Mouse (Mus musculus) cerebellum, postnatal 4 days (tissue): ENCODE measurements at regions not wholly inside any gene's neighbourhood (a gene's known extent, or its start where the extent isn't known, plus 50 kb on each side); places are given as distances from the start of the nearest gene placed in this dataset.

Experiments used
- DNase-seq, 2 experiments: peaks; one replicate each; pipeline ENCODE4 v3.0.0; 2022; ENCODE audit warnings: low spot score in 2 of 2, mixed read lengths in 1 of 2

DNA sequence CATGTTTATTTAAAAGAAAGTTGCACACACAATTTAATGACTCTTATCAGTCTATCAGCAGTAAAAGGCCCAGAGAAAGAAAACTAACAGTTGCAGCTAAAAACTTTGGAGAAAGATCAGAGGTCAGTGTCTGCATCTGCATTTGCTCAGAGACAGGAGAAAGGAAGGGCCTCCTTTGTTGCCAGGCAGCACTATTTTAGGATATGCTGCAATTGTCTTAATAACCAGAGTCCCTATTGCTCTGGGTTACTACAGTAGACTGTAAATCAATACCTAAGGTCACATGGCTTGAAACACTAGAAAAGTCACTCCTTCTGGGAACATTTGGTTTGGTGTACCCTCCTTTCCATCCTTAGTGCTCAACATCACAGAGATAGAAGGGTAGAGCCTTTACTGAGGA, 175.7 kb downstream of the Hdgfl1 start:
- no peak for DNase-seq

DNA sequence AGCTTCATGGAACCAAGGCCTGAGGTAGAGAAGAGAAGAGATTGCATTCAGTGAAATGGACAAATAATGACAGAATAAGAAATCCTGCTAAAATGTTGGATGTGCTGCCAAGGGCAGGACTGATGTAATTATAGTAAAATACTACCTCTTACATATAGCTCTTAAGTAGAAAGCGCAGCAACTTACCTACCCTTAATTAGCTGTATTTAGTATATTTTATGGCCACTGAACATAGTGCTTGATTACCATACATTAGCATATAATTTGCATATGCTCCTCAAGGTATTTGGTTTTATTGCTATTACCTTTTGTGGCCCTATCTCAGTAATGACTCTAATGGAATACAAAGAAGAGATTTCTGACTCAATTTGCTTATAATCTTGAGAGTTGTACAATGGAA, 176.2 kb downstream of the Hdgfl1 start:
- no peak for DNase-seq

DNA sequence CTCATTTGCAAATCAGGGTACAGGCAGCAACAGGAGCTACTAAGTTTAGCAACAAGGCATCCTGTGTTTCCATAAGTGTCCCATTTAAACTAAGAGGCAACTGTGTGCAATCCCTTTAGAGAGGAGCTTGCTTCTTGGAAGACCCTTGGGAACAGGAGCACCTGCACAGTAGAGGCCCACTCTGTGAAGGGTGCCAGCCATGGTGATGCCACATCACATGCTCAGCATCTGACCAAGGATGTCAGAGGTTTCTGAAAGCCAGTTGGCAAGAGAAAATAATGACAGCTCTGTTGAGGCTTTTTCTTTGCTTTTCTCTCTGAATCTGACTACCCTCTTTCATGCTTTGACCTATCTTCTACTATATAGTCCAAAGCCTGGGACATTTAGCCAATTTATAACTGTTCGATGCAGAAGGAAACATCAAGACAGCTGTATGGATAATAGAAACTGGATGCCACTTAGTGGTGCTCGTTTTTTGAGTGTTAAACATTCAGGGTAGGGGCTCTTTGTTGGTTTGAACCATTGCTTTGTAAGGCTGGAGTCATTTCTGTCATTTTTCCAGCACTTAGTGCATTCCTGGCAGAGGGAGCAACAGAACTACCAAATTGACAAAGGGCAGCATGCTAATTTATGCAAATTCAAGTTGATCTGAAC, 193.9 kb downstream of the Hdgfl1 start:
- peak in 1 of 2 experiments; percentile 5 for DNase-seq

DNA sequence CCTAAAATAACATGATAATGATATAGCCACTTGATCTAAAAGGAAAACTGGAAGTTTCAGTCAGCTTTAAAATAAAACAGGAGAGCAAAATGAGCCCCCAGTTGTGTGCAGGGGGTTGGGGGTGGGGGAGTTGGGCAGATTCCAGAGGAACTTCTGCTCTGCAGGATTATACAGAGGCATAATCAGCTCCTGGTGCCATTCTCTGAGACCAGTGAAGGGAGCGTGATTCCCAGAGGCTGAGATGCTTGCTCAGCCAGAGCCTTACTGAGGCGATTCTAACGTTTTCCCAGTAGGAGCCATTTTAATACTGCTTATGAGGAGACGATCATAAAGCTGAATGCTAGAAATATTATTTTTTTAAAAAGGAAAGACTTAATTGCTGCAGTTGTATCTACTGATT, 200.5 kb downstream of the Hdgfl1 start:
- DNase-seq: no peak

DNA sequence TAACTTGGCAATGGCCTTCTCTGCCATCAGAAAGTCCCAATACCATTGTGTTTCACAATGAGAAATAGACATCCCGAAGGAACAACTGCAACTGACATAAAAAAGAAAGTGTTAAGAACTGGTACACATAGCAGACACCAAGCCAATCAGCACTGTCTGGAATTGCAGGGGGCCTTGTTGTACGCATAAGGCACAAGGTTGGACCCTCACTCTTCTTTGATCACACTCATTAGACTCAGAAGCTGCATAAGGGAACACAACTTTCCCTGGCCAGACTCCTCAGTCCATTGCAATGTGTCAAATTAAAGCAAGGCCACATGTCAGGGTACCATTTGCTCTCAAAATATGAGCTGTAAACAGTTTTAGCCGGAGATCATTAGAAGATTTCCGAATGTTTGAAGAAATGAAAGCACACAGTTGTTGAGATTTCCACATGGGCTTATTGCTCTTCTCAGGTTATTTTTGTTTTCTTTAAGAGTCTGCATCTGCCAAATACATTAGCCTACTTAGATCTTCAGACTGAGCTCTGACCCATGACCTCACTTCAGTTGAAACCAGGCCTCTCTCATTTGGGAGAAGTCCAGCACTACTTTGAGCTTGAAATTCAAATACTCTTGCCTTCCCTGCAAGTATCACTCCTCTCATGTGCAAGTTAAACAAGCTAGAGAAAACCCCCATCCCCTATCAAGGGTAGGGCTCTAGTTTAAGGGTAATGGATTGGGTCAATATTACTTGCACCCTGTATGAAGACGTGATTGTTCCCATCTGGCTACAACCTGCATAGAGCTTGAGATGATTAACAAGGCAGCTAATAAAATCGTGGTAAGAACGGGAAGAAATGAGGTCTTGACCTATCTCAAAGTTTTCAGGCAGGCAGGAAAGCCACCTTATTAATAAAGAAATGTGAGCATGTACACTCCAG, 204.8 kb downstream of the Hdgfl1 start:
- no peak for DNase-seq

DNA sequence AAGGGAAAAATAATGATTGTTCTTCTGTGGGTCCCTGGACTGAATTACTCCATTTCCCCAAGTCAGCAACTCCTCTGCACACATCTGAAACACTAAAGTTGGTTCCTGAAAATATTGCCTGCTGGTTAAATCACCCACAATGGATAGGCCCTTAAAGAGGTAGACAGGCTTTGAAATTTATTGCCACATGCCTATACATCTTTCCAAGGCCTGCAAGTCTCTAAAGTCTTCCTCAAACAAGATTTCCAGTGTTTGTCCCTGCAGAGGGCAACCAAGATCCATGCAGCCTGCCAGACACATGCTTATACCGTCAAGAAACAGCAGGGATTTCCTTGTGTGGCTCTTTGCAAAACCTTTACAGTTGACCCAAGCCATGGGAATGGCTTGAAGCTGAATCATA, 211.6 kb downstream of the Hdgfl1 start:
- no peak for DNase-seq

DNA sequence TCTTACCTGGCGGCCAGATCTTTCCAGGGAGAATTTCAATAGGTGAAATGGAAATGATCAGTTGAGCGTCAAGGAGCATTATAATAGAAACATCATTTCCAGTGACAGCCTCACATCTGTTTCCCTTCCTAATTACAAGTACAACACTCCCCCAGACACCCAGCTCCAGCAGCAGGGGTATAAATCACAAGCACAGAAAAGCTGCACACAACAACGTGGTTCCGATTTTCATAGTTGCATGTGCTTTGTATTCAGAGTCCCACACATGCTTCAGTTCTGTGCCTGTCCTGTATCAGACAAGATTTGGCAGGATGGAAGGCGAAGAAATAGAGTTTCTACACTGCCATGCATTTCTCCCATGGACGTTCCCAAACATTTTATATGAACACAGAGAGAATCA, 215.7 kb downstream of the Hdgfl1 start:
- no peak for DNase-seq

DNA sequence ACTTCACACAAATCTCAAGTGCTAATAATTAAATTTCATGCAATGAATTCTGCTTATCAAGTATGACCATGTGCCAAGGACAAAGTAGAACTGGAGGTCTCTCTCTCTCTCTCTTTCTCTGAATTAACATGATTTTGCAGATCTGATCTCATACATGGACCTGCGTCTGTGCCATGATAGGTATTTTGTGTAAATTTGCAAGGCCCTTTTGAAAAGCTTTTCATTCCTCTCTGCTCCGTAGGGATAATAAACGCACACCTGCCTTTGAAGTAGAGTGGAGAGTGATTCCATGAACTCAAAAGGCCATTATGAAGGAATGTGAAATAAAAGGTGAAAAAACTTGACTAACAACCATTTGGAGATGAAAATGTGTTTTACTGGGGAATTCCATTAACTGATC, 217.8 kb downstream of the Hdgfl1 start:
- no peak for DNase-seq

DNA sequence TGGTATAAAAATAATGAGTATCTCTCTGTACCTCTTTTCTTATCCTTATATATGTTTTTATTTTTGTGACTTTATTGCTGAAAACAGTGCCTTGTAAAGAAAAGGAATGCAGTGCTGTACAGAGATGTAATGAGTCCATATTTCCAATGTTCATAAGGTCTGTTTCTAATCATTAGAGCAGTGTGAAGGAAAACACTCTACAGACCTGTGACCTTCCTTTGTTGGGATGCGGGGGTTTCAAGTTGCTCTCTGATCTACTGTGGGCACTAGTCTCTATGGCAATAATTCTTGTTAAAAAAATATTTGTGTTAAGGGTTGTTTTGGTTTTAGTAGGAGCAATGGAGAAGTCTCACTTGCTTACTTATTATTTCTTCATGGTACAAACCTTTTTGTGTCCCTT, 231.0 kb downstream of the Hdgfl1 start:
- no peak for DNase-seq

DNA sequence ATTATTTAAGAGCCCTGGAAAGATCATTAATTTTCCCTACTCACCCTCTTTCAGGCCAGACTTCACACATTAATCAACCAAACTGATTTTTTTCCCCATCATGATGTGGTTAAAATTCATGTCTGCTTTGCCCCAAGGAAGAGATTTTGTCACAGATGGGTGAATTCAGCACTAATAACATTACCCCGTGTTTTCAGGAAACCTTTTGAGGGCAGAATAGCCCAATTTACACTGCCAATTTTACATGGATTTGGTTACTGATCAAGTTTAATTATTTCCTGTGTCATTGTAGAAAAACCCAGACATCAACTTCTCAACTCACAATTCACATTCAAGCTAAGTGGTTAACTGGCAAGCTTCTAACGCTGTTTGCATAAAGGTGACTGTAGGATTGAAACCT, 233.4 kb downstream of the Hdgfl1 start:
- DNase-seq: no peak

DNA sequence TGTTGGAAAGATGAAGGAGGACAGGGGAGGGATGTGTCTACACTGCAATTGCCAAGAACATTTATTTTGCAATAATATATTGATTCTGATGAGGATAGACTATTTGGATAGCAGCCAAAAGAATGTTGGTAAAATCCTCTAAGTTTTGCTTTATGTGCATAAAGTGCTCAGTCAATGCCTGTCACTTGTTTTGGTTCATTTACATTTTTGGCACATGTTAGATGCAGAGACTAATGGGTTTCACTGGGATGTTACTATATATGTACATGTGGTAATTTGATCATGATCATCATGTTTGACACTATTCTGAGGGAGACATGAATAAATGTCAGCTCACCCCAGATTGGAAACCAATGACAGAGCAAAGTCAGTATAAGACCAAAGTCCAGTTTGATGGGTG, 237.2 kb downstream of the Hdgfl1 start:
- no peak for DNase-seq

DNA sequence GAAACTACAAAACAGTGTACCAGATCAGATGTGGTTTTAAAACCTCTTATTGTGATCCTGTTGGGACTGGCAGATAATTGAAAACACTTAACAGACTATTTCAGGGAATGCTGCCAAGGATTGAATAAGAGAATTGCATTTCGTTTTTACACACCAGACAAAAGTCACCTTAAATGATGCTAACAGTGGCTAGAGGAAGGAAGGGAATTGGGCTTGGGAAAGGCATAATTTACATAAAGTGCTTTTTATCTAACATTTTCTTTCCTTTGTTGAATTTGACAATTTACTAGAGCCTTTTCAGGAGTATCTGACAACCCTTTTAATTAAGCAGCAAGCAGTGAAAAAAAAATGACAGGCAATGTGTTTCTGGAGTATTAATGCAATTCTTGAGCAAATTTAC, 250.9 kb downstream of the Hdgfl1 start:
- no peak for DNase-seq

DNA sequence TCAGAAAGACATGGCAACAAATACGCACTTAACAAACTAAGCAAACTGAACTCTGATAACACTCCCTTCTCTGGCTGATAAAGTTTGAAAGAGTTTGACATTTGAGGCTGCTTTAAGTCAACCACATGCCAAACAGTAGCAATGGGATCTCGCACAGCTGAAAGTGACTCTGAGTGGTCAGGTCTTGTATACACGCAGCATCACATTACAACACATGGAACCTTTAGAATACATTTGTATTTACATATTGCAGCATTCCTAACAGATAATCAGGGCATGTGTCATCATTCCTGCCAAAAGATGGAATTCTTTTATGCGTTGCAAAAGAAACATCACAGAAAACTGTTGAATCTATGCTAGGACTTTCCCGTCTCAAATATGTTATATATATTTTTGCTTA, 251.5 kb downstream of the Hdgfl1 start:
- DNase-seq: no peak

DNA sequence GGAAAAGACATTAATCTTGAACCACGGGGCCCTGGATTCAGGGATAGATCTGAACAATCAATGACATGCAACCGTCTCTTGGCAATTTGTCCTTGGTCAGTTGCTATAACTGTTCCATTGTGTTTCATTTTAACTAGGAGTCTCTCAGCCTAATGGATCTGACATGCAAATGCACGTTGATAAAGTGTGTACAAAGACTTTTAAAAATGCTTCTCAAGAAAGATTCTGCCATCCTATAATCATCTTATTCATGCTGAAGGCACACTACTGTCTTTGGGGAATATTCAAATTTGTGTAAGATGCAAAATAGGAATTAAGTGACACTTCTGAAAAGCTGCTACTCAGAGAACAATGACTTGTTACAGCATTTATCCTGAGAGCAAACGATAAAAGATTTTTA, 252.3 kb downstream of the Hdgfl1 start:
- no peak for DNase-seq

DNA sequence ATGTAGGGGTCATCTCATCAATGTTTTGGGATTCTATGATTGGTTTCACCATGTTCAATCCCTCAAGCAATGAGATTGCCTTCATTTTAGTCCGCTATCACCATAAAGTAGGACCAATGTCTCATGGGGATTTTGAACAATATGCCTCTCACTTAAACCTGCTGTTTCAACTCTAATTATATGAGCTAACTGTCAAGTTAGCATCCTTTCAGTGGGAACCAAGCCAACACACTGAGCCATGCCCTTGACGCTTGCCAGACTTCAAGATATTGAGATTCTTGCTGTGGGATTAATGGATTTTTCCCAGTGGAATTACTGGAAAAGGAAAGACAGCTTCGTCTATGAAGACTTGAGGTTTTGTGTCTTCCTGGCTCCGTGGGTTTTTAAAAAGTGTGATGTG, 259.5 kb downstream of the Hdgfl1 start:
- DNase-seq: no peak

DNA sequence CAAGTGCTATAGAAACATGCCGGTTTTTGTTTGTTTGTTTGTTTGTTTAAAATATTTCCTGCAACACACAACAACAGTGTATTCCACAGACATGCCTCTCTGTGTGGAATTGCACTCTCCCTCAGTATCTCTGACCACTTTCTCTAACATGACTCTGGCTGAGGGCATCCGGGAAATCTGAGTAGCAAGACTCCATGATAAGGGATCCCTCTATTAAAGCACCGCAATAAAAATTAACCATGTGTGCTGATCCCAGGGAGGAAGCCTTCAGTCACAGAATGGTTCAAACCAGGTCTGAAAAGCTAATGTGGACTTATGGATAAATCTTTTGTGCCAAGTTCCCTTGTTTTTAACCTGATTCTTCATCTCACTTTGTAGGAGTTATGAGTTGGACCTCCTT, 260.1 kb downstream of the Hdgfl1 start:
- no peak for DNase-seq

DNA sequence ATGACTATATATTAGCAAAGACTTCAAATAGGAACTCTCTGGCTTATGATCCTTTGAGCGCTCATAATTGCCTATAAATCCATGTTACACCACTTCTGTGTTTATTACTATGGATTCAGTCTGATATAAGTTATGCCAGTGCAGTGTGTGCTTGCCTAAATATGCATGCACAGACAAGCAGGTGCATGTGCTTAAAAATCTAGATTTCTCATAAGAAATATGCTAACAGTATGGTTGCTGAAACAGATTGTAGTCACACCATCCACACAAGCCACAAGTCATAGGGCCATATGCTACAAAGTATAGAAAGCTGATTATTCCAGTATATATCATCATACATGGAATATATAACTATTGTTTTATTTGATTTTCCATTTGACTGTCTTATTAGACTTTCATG, 266.2 kb downstream of the Hdgfl1 start:
- DNase-seq: no peak

DNA sequence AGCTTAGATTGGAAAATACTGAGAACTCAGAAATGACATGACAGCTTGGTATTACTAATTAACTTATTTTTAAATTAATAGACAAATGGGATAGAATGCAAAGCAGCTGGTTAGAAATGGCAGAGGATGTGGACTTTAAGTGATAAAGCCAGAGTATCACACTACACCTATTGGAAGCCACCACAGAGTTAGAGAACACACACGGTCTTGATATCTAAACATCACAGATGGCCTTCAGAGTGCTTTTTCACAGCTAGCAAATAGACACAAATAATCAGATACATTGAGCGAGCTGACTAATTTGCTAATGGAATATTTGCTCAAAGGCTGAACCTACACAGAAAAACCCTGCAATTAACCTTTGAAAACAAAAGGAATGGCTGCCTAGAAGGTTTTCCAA, 272.9 kb downstream of the Hdgfl1 start:
- no peak for DNase-seq

DNA sequence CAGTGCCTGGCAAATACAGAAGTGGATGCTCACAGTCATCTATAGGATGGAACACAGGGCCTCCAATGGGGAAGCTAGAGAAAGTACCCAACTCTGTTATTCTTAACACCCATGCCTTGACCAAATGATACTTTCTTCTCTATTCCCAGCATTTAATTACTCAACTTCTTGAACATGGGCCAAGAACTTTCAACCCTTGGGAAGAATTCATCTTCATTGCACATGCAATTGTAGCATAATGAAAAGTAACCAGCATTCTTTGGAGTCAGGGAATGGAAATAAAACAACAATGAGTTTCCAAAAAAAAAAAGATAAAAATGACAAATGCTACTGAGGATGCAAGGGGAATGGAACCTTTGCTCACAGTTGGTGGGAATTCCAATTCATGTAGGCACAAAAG, 274.1 kb downstream of the Hdgfl1 start:
- no peak for DNase-seq

DNA sequence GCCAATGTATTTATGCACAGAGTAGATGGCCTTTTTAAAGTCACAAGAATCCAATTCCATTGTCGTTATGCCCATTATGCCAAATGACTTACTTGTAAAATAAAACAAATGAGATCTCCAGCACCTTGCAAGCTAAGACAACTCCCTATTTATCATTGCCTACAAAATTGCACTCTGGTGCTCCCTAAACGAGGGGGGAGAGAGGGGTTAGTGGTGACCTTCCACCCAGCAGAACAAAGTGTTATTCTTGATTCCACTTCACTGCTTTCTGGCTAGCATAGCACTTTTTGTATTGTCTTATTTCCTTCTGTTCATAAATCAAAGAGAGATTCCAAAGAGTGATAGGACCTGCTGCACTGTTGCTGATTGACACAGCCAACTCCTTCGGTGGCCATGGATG, 300.6 kb downstream of the Hdgfl1 start:
- no peak for DNase-seq

DNA sequence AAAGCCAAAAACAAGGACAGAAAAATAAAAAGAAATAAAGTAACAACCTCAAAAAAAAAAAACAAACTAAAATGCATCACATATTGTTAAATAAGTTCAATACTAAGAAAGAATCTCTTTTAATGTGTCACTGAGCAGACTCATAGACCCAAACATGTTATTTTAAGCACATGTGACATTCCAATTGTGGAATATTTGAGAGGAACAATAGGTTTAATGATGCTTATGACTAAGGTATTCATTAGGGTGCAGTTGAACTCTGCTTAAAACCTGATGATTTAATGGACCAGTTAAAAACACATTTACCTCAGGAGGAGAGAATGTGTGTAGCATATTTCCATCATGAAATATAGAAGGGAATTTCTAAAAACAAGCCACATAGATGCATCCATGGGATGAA, 302.4 kb downstream of the Hdgfl1 start:
- no peak for DNase-seq

DNA sequence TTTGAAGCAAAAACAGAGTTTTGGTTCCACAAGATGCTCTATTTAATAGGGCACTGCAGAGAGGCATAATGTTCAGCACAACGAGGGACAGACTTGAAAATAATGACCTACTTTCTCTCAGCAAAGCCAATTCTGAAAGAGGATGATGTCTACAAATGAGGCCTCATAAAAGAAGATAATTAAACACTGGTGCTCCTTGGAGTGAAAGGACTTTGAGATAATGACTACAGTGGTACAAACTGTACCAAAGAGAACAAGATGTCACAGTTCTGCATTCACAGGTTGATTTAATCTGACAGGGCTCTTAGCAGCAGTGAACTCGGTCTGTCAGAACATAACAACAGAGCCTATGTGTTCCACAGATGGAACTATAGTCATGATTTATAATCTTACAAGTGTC, 305.4 kb downstream of the Hdgfl1 start:
- no peak for DNase-seq

DNA sequence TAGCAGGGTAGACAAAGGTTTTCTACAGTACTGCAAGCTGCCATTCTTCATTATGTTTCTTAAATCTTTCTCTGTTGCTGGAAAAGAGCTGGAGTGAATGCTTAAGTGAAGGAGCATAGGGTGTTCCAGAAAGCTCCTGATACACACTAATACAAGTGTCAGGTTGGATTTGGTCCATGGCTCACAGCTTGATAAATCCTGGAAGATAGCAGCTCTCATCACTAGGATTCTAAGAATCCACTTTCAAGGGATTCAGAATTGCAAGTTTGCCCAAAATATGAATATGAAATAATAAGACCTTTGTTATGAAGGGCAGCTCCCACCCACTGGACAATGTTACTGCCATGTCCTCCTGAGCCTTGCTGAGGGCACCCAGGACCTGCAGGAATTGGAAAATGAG, 305.9 kb downstream of the Hdgfl1 start:
- DNase-seq: peak in 1 of 2 experiments; percentile 3
